Mouse (Mus musculus) layer of hippocampus, postnatal 25 days (tissue): Measurements from ENCODE around the gene Fxyd7. TPM values are rescaled to one million over a fixed set of nuclear protein-coding genes. Genes with fewer than 3 reads are reported as not detected.

ENCODE experiments used
- DNase-seq, 2 experiments: peaks; one replicate each; pipeline ENCODE4 v3.0.0; 2022; ENCODE audit warnings: mixed read lengths in 2 of 2, low spot score in 1 of 2; ENCODE audit errors: extremely low spot score in 1 of 2
- total RNA-seq, 2 experiments: library from RNA; stranded (reverse); gene quantifications; 2 replicates each; pipeline ENCODE4 v1.2.3; 2021

The Fxyd7 gene
- total RNA-seq: 100 to 1,000 TPM; 151 to 157 TPM

DNA sequence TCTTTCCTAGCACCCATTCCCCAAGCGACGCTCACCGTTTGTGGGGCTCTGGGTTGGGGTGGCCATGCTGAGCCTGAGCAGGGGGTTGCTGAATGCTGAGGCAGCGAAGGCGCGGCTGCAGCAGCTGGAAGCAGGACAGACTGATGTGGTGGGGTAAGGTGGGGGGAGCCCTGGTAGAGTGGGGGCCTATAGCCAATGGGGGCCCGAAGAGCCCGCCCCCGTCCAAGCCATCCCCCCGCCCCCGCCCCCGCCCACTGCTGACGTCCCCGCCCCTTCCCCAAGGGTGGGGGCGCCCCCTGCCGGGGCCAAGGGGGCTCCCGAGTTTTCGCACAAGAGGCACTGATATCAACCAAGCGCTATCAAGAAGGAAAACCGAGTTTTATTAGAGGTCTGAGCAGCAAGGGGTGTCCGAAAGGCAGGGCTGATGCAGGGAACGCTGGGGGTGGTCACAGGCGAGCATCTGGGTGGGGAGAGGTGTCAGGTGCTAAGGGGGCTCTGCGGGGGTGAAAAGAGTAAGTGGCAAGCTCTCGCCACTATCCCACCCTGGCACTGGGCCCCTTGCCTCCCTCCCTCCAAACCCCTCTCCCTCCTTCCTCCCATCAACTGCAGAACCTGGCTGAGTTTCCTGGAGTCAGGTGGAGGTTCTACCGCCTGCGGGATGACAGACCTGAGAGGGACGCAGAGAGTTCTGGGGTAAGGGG, at the start of gene Fxyd7:
TSS of gene Fxyd7 (minus strand) at position 147 of the 701 bp plus-strand sequence.
- DNase-seq: peak in 1 of 2 experiments; percentile 11

DNA sequence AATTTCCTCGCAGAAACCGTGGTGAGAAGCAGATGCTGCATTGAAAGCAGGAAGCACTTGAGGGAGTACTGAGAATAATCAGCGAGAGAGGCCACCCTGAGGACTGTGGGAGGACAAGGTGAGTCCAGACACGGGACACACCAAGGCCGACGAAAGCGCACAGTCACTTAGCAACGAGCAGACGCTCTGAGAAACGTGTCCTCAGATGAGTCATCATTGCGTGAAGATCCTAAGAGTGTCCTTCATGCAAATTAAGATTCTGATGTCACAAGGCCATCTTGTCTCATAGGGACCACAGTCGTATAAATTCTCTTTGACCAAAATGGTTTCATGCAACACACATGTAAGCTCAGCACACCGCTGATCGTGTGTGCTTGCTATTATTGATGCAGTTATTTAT, 49.5 kb upstream of the Fxyd7 start:
- DNase-seq: no peak

- no peak for DNase-seq
Measured at GRCm38 (mm10) chr7:31099612-31099982, 48.3 kb upstream of the Fxyd7 start.

- no peak for DNase-seq
Measured at GRCm38 (mm10) chr7:31098697-31099611, 47.7 kb upstream of the Fxyd7 start.

DNA sequence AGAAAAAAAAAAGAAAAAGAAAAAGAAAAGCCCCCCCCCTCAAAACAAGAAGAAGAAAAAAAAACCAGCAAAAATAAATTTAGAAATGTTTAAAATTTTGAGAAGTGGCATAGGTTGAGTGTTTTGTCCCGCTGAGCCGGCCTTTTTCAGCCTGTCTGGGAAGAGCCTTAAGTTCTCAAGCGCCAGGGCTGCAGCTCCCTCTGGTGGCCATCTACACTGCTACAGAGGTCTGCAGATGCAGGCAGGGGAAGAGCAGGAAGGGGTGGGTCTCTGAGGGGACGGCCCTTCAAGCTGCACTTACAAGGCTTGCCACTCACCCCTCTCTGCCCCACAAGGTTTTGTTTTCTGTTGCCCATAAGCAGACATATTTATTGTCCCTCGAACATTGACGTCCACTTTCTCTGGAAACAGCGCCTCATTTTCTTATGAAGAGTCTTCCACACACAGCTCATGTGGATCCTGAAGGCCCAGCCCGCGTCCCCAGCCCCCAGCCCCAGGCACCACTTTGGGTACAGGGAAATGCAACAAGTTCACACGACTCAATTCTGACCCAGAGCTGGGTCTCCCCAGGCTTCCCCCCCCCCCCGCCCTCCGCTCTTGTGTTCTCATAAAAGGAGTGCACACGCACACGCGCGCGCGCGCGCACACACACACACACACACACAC, 46.4 kb upstream of the Fxyd7 start:
- DNase-seq: peak; percentile 67 to 96

DNA sequence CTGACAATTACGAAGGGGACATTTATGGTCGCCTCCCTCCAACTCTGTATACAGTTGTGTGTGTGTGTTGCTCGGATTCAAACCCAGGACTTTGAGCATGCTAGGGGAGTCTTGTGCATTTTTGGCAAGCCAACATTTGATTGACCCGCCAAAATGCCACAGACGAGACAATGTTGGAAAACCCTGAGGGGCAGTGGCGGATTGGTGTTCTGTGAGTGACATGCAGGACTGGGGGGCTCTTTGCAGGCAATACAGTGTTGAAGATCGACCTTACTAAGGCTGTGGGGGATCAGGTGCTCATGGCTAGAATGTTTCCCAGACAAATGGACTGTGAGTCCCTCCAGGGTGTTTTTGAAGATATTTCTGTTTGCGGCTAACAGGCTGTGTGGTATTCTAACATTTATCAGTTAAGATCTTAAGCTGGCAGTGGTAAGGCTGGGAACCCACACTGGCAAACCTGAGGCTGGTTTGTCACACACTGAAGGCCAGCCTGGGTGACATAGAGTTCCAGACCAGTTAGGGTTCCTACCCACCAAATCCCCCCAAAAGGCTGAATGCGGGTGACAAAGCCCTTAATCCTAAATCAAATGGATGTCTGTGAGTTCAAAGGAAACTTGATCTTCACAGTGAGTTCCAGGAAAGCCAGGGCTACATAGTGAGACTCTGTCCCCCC, 45.8 kb upstream of the Fxyd7 start:
- no peak for DNase-seq

GRCm38 (mm10) chr7:31094774-31095501, 43.7 kb upstream of the Fxyd7 start:
- no peak for DNase-seq

GRCm38 (mm10) chr7:31089721-31090120, 38.5 kb upstream of the Fxyd7 start:
- no peak for DNase-seq

DNA sequence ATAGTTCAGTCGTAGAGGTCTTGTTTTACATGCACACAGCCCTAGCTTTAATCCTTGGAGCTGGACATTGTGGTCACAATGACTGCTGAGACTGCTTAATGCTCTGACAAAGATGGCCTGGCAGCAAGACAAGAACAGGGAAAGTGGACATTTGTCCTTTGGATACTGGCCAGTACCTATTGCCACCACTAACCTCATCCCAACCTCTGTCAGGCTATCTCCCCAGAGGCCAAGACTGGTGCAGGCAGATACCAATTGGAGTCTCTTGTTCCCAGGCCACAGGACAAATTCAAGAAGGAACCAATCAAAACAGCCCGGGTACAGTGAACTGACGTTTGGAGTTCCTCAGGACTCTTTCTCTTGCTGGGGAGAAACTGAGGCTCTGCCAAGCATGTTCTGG, 36.9 kb upstream of the Fxyd7 start:
- no peak for DNase-seq

GRCm38 (mm10) chr7:31087262-31087661, 36.0 kb upstream of the Fxyd7 start:
- no peak for DNase-seq

DNA sequence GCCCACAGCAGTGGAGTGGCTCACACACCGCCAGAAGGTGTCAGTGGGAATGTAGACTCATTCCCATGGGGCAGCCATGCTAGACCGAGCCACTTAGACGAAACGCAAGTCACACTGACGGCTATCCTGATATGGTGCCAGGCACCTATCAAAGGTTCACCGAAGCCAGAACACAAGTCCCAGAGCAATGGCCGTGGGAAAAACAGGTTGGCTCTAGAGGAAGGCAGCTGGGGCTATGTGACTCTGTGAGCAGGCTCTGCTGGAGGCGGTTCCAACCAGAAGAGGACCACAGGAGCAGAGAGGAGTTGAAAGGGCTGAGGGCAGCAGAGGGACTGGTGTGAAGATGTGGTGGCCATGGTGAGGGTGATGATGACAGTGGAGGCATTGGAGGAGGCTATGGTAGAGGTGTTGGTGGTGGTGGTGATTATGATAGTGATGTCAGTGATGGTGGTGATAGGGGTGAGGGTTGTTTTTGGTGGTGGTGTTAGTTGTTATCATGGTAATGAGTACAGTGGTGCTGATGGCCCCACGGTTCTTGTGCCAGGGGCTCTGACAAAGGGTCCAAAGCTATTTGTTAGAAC, 35.0 kb upstream of the Fxyd7 start:
- no peak for DNase-seq

- DNase-seq: no peak
Measured at GRCm38 (mm10) chr7:31085171-31085570, 33.9 kb upstream of the Fxyd7 start.

GRCm38 (mm10) chr7:31084140-31084539, 32.9 kb upstream of the Fxyd7 start:
- no peak for DNase-seq

DNA sequence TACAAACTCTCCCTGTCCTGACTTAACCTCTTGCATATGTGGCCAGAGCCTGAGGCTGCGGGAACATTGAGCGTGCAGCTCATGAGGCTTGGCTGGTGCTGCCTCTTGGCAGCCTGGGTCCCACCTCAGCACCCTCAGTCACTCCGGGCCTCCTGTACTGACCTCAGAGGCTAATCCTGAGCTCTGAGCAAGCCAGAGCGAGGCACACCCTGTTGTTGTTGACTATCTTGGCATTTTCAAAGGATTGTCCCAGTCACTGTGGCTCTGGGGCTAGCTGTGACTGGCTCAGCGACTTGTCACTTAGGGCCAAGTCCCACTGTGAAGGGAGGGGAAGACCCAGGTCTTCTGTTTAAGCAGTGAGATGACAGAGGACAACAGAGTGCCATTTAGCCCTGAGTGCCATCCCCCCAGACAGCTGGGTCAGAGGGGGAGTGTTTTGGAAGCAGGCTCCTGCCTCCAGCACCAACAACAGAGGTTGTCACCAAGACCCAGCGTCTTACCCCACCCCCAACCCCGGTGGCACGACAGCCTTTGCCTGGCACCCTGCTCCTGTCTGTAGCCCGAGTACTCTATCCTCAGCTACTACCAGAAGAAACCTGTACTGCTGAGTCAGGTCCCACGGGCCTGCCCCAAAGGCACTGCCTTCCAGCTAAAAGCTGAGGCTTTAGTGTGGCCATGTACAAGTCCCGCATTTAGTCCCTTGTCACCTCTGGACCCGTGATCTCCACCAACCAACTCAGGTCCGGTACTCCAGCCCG, 31.7 kb upstream of the Fxyd7 start:
- DNase-seq: no peak

DNA sequence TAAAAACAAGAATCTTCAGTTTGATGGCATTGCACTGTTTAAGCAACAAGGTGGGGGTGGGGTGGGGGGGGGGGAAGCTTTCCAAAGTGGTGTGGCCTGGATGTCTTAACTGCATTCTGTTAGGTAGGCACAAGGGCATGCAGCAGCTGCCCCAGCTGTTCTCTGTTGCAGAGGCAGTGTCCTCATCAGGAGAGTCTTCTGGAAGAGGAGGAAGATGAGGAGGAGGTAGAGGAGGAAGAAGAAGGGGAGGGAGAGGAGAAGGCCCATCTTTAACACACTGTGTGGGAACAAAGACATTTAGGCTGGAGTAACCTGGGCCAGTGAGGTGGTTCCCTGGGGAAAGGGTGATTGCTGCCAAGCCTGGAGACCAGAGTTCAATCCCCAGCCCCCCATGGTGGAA, 30.8 kb upstream of the Fxyd7 start:
- DNase-seq: no peak

DNA sequence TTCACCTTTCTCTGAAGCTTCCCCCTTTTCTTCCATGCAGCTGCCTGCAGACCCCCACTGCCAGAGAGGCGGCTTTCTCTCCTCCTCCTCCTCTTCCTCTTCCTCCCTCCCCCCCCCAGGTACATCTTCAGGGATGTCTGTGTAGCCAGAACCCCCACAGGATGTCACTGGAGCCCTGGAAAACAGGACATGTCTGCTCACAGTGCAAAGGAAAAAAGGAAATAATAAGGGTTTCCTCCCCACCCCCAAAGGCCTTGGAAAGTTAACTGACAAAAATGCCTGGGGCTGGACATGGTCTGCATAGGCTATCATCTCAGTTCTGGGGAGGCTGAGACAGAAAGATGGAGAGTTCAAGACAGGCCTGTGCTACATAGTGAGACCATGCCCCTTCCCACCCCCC, 29.8 kb upstream of the Fxyd7 start:
- DNase-seq: no peak

GRCm38 (mm10) chr7:31080611-31081010, 29.3 kb upstream of the Fxyd7 start:
- no peak for DNase-seq

GRCm38 (mm10) chr7:31079670-31080069, 28.4 kb upstream of the Fxyd7 start:
- DNase-seq: no peak

GRCm38 (mm10) chr7:31077885-31078445, 26.7 kb upstream of the Fxyd7 start:
- DNase-seq: peak in 1 of 2 experiments; percentile 42
